8 mouse cellular contexts compared by ENCODE assay signal in genomic region chr11:70562287-70562994, GRCm38 (mm10). TPM values are rescaled to one million over a fixed set of nuclear protein-coding genes. Genes with fewer than 3 reads are reported as not detected.
DNase-seq lines count a peak whose midpoint lies in the region; ATAC-seq and TF ChIP-seq lines count a peak whose summit lies in the region.

TSS of gene Mink1 (plus strand) at chr11:70562881.

- under 1% methylated on average over 57 of the region's 57 CpGs for WGBS in hindbrain, embryonic 10.5 days
- under 1% methylated on average over 47 of the region's 57 CpGs for WGBS in lung, embryonic 15.5 days
- under 1% methylated on average over 55 of the region's 57 CpGs for WGBS in thymus, adult 2 months

- peak; percentile 86 for TF ChIP-seq POLR2A in thymus, adult 2 months (IDR thresholded peaks at IDR 0.05; ENCODE audit: control insufficient read depth, extremely low read depth, insufficient read depth, low read length, poor library complexity)

- peak; percentile 72; the same call in 1 of the 2 replicates for TF ChIP-seq CTCF in thymus, adult 2 months (IDR thresholded peaks at IDR 0.05; ENCODE audit: borderline replicate concordance, control insufficient read depth, extremely low read depth, insufficient read depth, low read length, poor library complexity)

- H3K27ac ChIP-seq in hindbrain, embryonic 10.5 days, result peak within 1 kb of the TSS; percentile 95
- H3K27ac ChIP-seq in lung, embryonic 15.5 days, result peak within 1 kb of the TSS; percentile 85
- peak within 1 kb of the TSS; percentile 58; the same call in 1 of the 2 replicates for H3K27ac ChIP-seq in thymus, adult 2 months (ENCODE audit: control insufficient read depth, insufficient read depth, low read length)

- H3K36me3 ChIP-seq in hindbrain, embryonic 10.5 days, result no peaks in the 10 kb centered on the region
- no peaks in the 10 kb centered on the region for H3K36me3 ChIP-seq in lung, embryonic 15.5 days
- H3K36me3 ChIP-seq in thymus, adult 2 months (ENCODE audit: control insufficient read depth, insufficient read depth, low read length), result no peaks in the 10 kb centered on the region

- peak within 1 kb of the TSS; percentile 77 for H3K9ac ChIP-seq in lung, embryonic 15.5 days

- peak within 1 kb of the TSS; percentile 91 for H3K4me2 ChIP-seq in lung, embryonic 15.5 days

- no peaks in the 10 kb centered on the region for H3K9me3 ChIP-seq in hindbrain, embryonic 10.5 days
- H3K9me3 ChIP-seq in lung, embryonic 15.5 days, result no peaks in the 10 kb centered on the region

- no peaks in the 10 kb centered on the region for H3K27me3 ChIP-seq in hindbrain, embryonic 10.5 days (ENCODE audit: insufficient read depth, poor library complexity, severe bottlenecking)
- H3K27me3 ChIP-seq in lung, embryonic 15.5 days, result no peaks in the 10 kb centered on the region
- no peaks in the 10 kb centered on the region for H3K27me3 ChIP-seq in thymus, adult 2 months (ENCODE audit: control insufficient read depth, insufficient read depth, low read length)

- H3K4me3 ChIP-seq in hindbrain, embryonic 10.5 days, result peak within 1 kb of the TSS; percentile 93
- peak within 1 kb of the TSS; percentile 85 for H3K4me3 ChIP-seq in lung, embryonic 15.5 days
- peak within 1 kb of the TSS; percentile 80 for H3K4me3 ChIP-seq in thymus, adult 2 months (ENCODE audit: control insufficient read depth, insufficient read depth, low read length)

- peak; percentile 97 for DNase-seq in Muller cell, postnatal 12 days (ENCODE audit: inconsistent ontology term)
- peak; percentile 91 for DNase-seq in cerebellum, adult 9-11 months
- DNase-seq in frontal cortex, adult 2 months (ENCODE audit: extremely low spot score in 1 of 2, low spot score in 1 of 2), result peak; percentile 89 to 91
- peak; percentile 90 for DNase-seq in hindbrain, embryonic 10.5 days (ENCODE audit: low spot score)
- DNase-seq in layer of hippocampus, adult 9-10 months (ENCODE audit: low spot score), result peak; percentile 77
- DNase-seq in ovary, adult 18-20 months (ENCODE audit: low spot score), result peak; percentile 93
- peak; percentile 90 for DNase-seq in thymus, adult 2 months

- peak; percentile 88 for ATAC-seq in lung, embryonic 15.5 days (ENCODE audit: borderline replicate concordance, extremely low read depth, low FRiP score, low TSS enrichment)

- peaks cover 57% of the 10 kb centered on the region for H3K4me1 ChIP-seq in hindbrain, embryonic 10.5 days (replicated peaks)
- H3K4me1 ChIP-seq in lung, embryonic 15.5 days, result peaks cover 17% of the 10 kb centered on the region
- peaks cover 10% of the 10 kb centered on the region for H3K4me1 ChIP-seq in thymus, adult 2 months (replicated peaks; ENCODE audit: control insufficient read depth, insufficient read depth, low read length)

RNA-seq across cellular contexts. Expression of gene Mink1, which starts in this region (rescaled TPM):
- polyA plus RNA-seq in frontal cortex, adult 2 months (2012; rRNA removed), result 285 and 322 TPM in 2 replicates
- polyA plus RNA-seq in hindbrain, embryonic 10.5 days (2016; fragmentation: Nextera tagmentation; extraction: Ambion mirVana), result 12.6 and 14.6 TPM in 2 replicates
- polyA plus RNA-seq in lung, embryonic 15.5 days (2015; fragmentation: Nextera tagmentation; extraction: Ambion mirVana), result 8.6 and 10.8 TPM in 2 replicates
- polyA plus RNA-seq in thymus, adult 2 months (2012; rRNA removed), result 151 and 172 TPM in 2 replicates

Comparison
In these comparisons a context has a peak if more than half of its experiments do, and no peak if none do; other contexts are left out.
1. Peak in every context shown above with its lines: DNase-seq, ATAC-seq, H3K4me3 ChIP-seq and H3K27ac ChIP-seq.